Mouse (Mus musculus): ENCODE measurements around the gene Babam2.

- TF ChIP-seq CTCF (IDR thresholded peaks at IDR 0.05; ENCODE audit: low read depth) (no peak), EP300 (IDR thresholded peaks at IDR 0.05; ENCODE audit: low read depth) (no peak)
Observed at GRCm38 (mm10) chr5:32066839-32067238, 369.4 kb downstream of the Babam2 start.

Measured in liver, postnatal 0 days (tissue).